Mouse (Mus musculus) left cerebral cortex, adult 2 months (tissue): Measurements from ENCODE around the gene Pnpla1. TPM values are rescaled to one million over a fixed set of nuclear protein-coding genes. Genes with fewer than 3 reads are reported as not detected.
"Not testable (repeated sequence)": the region's sequence is repeated elsewhere in the genome, so short reads cannot be mapped to it uniquely, and the experiment has no call there.

Experiments used
- DNase-seq, 2 experiments: peaks; one replicate each; pipeline ENCODE4 v3.0.0; 2021 to 2022; ENCODE audit warnings: low spot score in 2 of 2, mixed read lengths in 1 of 2; ENCODE audit errors: extremely low spot score in 1 of 2
- H3K27ac ChIP-seq: fragments of 200-600 bp; 2 replicates; pipeline ENCODE4 v1.8.1; 2022
- H3K4me3 ChIP-seq: fragments of 200-600 bp; 2 replicates; pipeline ENCODE4 v1.8.1; 2022
- CTCF ChIP-seq: fragments of 200-600 bp; IDR thresholded peaks from 2 replicates; pipeline ENCODE4 v1.8.1; 2022; ENCODE audit warnings: antibody characterized with exemption, mild to moderate bottlenecking, moderate library complexity
- intact Hi-C: fragments of 180-260 bp; cut with DNase I; formaldehyde crosslinking; loops from one replicate; pipeline ENCODE4 v1.15.1; 2025
- long read RNA-seq, 2 experiments: library from polyadenylated mRNA; stranded (forward); transcript quantifications; one replicate each; pipeline ENCODE4 v2.0.0; 2021; ENCODE audit warnings: borderline mapping rate in 2 of 2
- total RNA-seq, 2 experiments: library from RNA; stranded (reverse); gene quantifications; 2 replicates each; pipeline ENCODE4 v1.2.3; 2021

Gene Pnpla1
- under 1 TPM; 0.61 to 0.66 TPM for total RNA-seq
- long read RNA-seq, experiment 1, result 0 reads
- long read RNA-seq, experiment 2, partial matches to known transcripts, result 1 of 1 reads
- long read RNA-seq, experiment 2, other reads (novel, unspliced or antisense), result 0 of 1 reads

DNA sequence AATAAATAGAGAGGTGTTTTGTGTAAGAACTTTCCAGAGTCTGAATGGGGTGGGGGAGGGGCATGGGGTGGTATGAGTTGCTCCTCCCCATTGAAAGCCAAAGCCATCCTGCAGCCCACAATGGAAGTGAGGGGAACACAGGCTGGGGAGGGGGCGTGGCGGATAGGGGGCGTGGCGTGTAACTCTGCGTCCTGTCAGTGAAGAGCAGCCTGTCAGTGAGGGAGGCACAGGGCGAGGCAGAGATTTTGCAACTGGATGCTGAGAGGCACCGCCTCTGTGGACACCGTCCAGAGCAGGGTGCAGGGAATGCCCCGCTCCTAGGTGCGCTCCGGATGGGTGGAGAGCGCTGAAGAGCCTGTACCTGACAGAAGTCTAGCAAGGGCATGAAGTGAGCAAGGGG lies at the start of gene Pnpla1:
TSS of gene Pnpla1 (plus strand) at position 207 of the 400 bp plus-strand sequence.
- no peak within 1 kb of the TSS for H3K4me3 ChIP-seq

GRCm38 (mm10) chr17:28808714-28809113 lies 49.5 kb upstream of the Pnpla1 start:
- H3K4me3 ChIP-seq, result no peak overlapping the region
- intact Hi-C loops, result no loop called here
- H3K27ac ChIP-seq, result no peak overlapping the region
- DNase-seq, result no peak
- no peak for TF ChIP-seq CTCF

More for the DNA sequence above, at the start of gene Pnpla1:
- intact Hi-C loops, result no loop called here
- DNase-seq, result no peak
- no peak for TF ChIP-seq CTCF
- no peak within 1 kb of the TSS for H3K27ac ChIP-seq

DNA sequence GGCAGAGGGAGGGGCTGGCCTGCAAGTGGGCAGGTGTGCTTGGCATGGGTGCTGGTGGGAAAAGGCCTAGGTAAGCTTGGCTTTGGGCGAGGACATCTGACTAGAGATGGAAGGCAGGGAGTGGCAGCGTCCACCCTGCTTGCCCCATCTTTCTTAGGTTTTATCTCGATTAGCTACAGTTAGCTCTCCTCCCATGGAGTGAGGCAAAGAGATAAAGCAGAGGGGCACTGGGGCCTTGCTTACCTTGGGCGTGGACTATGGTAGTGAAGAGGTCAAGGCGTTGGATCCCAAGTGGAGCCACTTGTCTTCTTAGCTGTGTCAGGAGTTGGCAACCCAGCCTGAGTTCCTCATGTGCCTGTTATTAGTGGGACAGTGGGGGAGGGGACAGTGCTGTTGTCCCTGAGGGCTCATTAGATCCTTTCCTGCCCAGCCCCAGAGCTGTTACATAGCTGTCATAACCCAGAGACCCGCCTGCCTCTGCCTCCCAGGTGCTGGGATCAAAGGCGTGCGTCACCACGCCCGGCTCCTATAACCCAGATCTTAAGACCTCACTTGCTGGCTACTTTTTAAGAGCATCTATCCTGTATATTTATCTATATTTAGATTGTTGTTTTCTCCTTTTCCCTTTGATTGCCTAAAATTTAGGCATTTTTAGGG lies 48.9 kb upstream of the Pnpla1 start:
- DNase-seq, result no peak
- no peak overlapping the region for H3K27ac ChIP-seq
- intact Hi-C loops, result no loop called here
- no peak overlapping the region for H3K4me3 ChIP-seq
- no peak for TF ChIP-seq CTCF

DNA sequence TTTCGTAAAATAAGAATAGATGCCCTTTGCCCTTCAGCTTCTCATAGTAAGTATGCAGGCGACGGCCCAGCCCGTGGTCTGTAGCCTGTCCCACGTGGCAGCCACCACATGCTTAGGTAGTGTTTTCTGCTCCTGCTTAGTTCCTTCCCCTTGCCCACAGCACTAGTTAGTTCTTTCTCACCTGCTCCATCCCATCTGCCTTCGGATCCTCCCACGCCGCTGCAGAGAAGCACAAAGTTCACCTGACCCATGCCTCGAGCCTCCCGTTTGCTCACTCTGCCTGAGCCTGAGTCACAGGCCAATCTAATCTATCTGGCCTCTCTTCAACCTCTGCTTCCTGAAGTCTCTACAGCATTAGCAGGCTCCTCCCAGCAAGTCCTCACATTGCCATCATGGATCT lies 45.9 kb upstream of the Pnpla1 start:
- no peak overlapping the region for H3K27ac ChIP-seq
- no peak overlapping the region for H3K4me3 ChIP-seq
- no peak for DNase-seq
- intact Hi-C loops, result no loop called here
- TF ChIP-seq CTCF, result no peak

DNA sequence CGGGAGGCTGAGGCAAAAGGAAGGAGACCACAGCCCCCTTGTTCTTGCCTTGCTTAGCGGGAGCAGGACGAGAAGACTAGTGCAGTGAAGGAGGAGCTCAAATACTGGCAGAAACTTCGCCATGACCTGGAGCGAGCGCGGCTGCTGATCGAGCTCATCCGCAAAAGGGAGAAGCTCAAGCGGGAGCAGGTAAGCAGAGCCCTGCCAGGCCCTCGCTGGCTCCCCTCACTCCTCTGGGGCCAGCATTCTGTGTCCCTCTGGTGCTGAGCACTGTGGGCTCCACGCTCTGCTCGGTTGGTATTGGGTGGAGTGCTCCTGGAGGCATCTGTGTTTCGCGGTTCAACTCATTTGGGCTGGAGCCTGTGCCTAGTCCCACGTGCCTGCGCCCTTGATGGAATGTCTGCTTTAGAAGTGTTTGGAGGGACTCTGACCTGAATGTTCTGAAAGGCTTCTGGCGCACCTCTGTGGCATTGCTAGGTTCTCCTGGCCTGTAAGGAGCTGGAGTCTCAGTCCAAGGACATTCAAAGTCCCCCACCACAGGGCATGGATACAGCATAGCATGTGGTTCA lies 43.6 kb upstream of the Pnpla1 start:
- no peak for TF ChIP-seq CTCF
- Histone ChIP-seq H3K27ac (no peak overlapping the region), H3K4me3 (no peak overlapping the region)
- DNase-seq, result no peak
- intact Hi-C loops, result no loop called here

DNA sequence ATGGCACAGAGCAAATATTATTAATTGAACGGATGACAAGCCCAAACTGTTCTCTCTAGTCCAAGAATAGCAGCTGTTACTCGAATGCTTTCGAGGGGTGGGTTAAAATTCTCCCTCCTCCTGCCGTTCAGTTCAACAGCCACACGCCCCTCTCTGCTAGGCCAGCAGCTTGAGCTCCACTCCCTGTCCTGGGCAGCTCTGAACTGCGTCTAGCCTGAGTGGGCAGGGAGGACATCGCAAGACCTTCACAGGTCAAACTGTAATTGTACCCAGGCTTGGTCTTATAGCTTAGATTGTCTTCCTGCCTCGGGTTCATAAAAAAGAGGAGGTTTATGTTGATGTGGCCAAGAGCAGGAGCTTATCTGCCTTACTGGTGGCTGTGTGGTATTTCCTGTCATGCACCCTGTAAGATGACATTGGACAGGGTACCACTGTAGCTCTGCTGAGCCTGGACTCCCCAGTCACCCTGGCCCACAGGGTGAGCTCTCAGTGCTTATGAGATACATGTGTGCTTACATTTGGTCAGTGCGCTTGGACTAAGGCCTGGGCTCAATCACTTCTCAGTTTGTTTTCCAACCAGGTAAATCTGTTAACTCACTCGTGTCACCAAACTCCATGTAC lies 42.7 kb upstream of the Pnpla1 start:
- no peak overlapping the region for H3K4me3 ChIP-seq
- TF ChIP-seq CTCF, result no peak
- intact Hi-C loops, result no loop called here
- H3K27ac ChIP-seq, result no peak overlapping the region
- no peak for DNase-seq

GRCm38 (mm10) chr17:28816326-28816725 lies 41.9 kb upstream of the Pnpla1 start:
- H3K27ac ChIP-seq, DNase-seq, H3K4me3 ChIP-seq, intact Hi-C loops: not testable (repeated sequence)

GRCm38 (mm10) chr17:28816875-28817811 lies 41.1 kb upstream of the Pnpla1 start:
- no peak for TF ChIP-seq CTCF
- H3K4me3 ChIP-seq, result no peak overlapping the region
- DNase-seq, result no peak
- intact Hi-C loops, result no loop called here
- H3K27ac ChIP-seq, result no peak overlapping the region

GRCm38 (mm10) chr17:28820189-28820588 lies 38.0 kb upstream of the Pnpla1 start:
- DNase-seq, result no peak
- no peak overlapping the region for H3K4me3 ChIP-seq
- no peak overlapping the region for H3K27ac ChIP-seq
- intact Hi-C loops, result no loop called here
- TF ChIP-seq CTCF, result no peak

- no peak for TF ChIP-seq CTCF
- no peak overlapping the region for H3K4me3 ChIP-seq
- DNase-seq, result no peak
- intact Hi-C loops, result no loop called here
- H3K27ac ChIP-seq, result peak overlapping the region; percentile 50; the same call in 1 of the 2 replicates
These were observed 35.0 kb upstream of the Pnpla1 start for GRCm38 (mm10) chr17:28823004-28823745.

DNA sequence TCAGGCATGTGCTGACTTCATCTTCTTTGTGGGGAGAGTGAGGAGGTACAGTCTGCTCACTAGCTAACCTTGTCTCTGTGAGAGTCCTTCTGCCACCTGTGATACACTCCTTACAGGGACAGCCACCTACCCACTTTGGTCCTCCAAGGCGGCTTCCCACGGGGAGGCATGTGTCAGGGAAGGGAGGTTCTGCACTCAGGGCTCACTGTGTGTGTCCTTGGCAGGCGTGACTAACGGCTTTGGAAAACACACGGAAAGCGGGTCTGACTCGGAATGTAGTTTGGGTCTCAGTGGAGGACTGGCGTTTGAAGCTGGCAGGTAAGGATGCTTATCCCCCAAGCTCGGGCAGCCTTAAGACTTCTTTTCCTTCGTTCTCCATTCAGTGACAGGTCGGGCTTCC lies 34.5 kb upstream of the Pnpla1 start:
- intact Hi-C loops, result no loop called here
- no peak for DNase-seq

More for the DNA sequence above, 34.5 kb upstream of the Pnpla1 start:
- Histone ChIP-seq H3K4me3 (no peak overlapping the region), H3K27ac (peak overlapping the region; percentile 50; the same call in 1 of the 2 replicates)
- no peak for TF ChIP-seq CTCF
